Mouse (Mus musculus): Measurements from ENCODE around the gene Gm10912. TPM values are rescaled to one million over a fixed set of nuclear protein-coding genes. Genes with fewer than 3 reads are reported as not detected.

The Gm10912 gene
- polyA plus RNA-seq, 1 experiment from 2014 or later = not detected

GRCm38 (mm10) chr2:104034832-104035472, 30.7 kb upstream of the Gm10912 start:
- Histone ChIP-seq H3K27me3 (ENCODE audit: control insufficient read depth, insufficient read depth, low read length) (no peaks in the 10 kb centered on the region), H3K4me2 (ENCODE audit: low read depth, low read length) (no peak overlapping the region), H3K9ac (replicated peaks; ENCODE audit: low read depth, low read length) (no peak overlapping the region), H3K4me1 (ENCODE audit: control insufficient read depth, insufficient read depth, low read length) (0 out of 2 replicates have a peak, but pooled peaks cover 4% of the 10 kb centered on the region), H3K27ac (ENCODE audit: low read depth, low read length) (no peak overlapping the region), H3K9me3 (ENCODE audit: control insufficient read depth, low read length) (no peaks in the 10 kb centered on the region), H3K36me3 (ENCODE audit: control insufficient read depth, insufficient read depth, low read length) (peaks cover 15% of the 10 kb centered on the region), H3K4me3 (ENCODE audit: low read depth, low read length) (no peak overlapping the region)
- ATAC-seq (ENCODE audit: low read depth) = peak; percentile 41; the same call in 1 of the 2 replicates
- WGBS = 31% methylated on average over 3 of the region's 3 CpGs

- WGBS = 85% methylated on average over 6 of the region's 6 CpGs
- Histone ChIP-seq H3K4me2 (ENCODE audit: low read depth, low read length) (no peak overlapping the region), H3K27me3 (ENCODE audit: control insufficient read depth, insufficient read depth, low read length) (no peaks in the 10 kb centered on the region), H3K9ac (replicated peaks; ENCODE audit: low read depth, low read length) (no peak overlapping the region), H3K4me1 (ENCODE audit: control insufficient read depth, insufficient read depth, low read length) (no peaks in the 10 kb centered on the region), H3K36me3 (ENCODE audit: control insufficient read depth, insufficient read depth, low read length) (peaks cover 15% of the 10 kb centered on the region), H3K9me3 (ENCODE audit: control insufficient read depth, low read length) (no peaks in the 10 kb centered on the region), H3K4me3 (ENCODE audit: low read depth, low read length) (no peak overlapping the region), H3K27ac (ENCODE audit: low read depth, low read length) (no peak overlapping the region)
- no peak for ATAC-seq (ENCODE audit: low read depth)
These were observed 30.0 kb upstream of the Gm10912 start for GRCm38 (mm10) chr2:104035595-104035994.

DNA sequence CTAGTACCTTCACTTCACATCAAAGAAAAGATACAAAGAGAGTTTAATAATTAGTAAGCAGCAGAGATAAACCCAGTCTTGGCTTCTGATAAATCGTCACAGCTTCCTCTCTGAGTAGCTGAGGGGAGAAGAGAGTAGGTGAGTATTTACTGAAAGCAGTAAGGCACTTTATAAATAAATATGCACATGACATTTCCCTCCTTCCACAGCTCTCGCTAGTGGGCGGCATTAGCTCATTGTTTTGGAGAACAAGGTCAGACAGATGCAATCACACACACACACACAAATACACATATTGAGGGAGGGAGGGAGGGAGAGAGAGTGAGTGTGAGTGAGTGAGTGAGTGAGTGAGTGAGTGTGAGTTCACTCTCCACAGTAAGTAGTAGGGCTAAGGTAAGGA, 29.3 kb upstream of the Gm10912 start:
- Histone ChIP-seq H3K27ac (ENCODE audit: low read depth, low read length) (no peak overlapping the region), H3K4me1 (ENCODE audit: control insufficient read depth, insufficient read depth, low read length) (no peaks in the 10 kb centered on the region), H3K4me3 (ENCODE audit: low read depth, low read length) (no peak overlapping the region), H3K9ac (replicated peaks; ENCODE audit: low read depth, low read length) (no peak overlapping the region), H3K9me3 (ENCODE audit: control insufficient read depth, low read length) (no peaks in the 10 kb centered on the region), H3K36me3 (ENCODE audit: control insufficient read depth, insufficient read depth, low read length) (peaks cover 16% of the 10 kb centered on the region), H3K4me2 (ENCODE audit: low read depth, low read length) (no peak overlapping the region), H3K27me3 (ENCODE audit: control insufficient read depth, insufficient read depth, low read length) (no peaks in the 10 kb centered on the region)
- WGBS = 76% methylated on average over 3 of the region's 3 CpGs
- no peak for ATAC-seq (ENCODE audit: low read depth)

DNA sequence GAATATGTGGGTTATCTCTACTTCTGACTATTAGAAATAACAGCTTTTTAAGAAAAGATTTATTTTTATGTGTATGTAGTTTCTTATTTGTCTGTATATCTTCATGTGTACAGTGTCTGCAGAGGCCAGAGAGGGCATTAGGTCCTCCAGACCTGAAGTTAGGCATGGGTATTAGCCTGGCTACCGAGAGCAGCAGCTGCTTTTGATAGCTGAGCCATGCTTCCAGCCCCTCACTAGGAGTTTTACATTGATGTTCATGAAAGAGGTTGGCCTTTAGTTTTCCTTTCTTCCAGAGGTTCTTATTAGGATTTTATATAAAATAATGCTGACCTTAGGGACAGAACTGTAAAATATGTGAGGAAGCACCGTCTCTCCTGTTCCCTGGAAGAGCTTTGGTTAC, 27.4 kb upstream of the Gm10912 start:
- H3K9me3 ChIP-seq (ENCODE audit: control insufficient read depth, low read length) = no peaks in the 10 kb centered on the region
- no peak for ATAC-seq (ENCODE audit: low read depth)
- no peaks in the 10 kb centered on the region for H3K27me3 ChIP-seq (ENCODE audit: control insufficient read depth, insufficient read depth, low read length)
- H3K27ac ChIP-seq (ENCODE audit: low read depth, low read length) = no peak overlapping the region
- no peaks in the 10 kb centered on the region for H3K4me1 ChIP-seq (ENCODE audit: control insufficient read depth, insufficient read depth, low read length)
- H3K4me2 ChIP-seq (ENCODE audit: low read depth, low read length) = no peak overlapping the region
- no peak overlapping the region for H3K4me3 ChIP-seq (ENCODE audit: low read depth, low read length)
- peaks cover 17% of the 10 kb centered on the region for H3K36me3 ChIP-seq (ENCODE audit: control insufficient read depth, insufficient read depth, low read length)
- no peak overlapping the region for H3K9ac ChIP-seq (replicated peaks; ENCODE audit: low read depth, low read length)
- WGBS = 41% methylated on average over 2 of the region's 2 CpGs

GRCm38 (mm10) chr2:104041632-104042031, 24.0 kb upstream of the Gm10912 start:
- H3K36me3 ChIP-seq (ENCODE audit: control insufficient read depth, insufficient read depth, low read length) = peaks cover 17% of the 10 kb centered on the region; the same call in 1 of the 2 replicates
- H3K4me3 ChIP-seq (ENCODE audit: low read depth, low read length) = no peak overlapping the region

GRCm38 (mm10) chr2:104042766-104043165, 22.9 kb upstream of the Gm10912 start:
- no peak overlapping the region for H3K27ac ChIP-seq (ENCODE audit: low read depth, low read length)
- H3K4me3 ChIP-seq (ENCODE audit: low read depth, low read length) = no peak overlapping the region
- H3K27me3 ChIP-seq (ENCODE audit: control insufficient read depth, insufficient read depth, low read length) = no peaks in the 10 kb centered on the region
- no peak for ATAC-seq (ENCODE audit: low read depth)
- H3K36me3 ChIP-seq (ENCODE audit: control insufficient read depth, insufficient read depth, low read length) = peaks cover 15% of the 10 kb centered on the region; the same call in 1 of the 2 replicates
- H3K9me3 ChIP-seq (ENCODE audit: control insufficient read depth, low read length) = no peaks in the 10 kb centered on the region
- WGBS = 96% methylated on average over 15 of the region's 15 CpGs
- H3K4me1 ChIP-seq (ENCODE audit: control insufficient read depth, insufficient read depth, low read length) = no peaks in the 10 kb centered on the region
- H3K4me2 ChIP-seq (ENCODE audit: low read depth, low read length) = no peak overlapping the region
- H3K9ac ChIP-seq (replicated peaks; ENCODE audit: low read depth, low read length) = no peak overlapping the region

More at GRCm38 (mm10) chr2:104041632-104042031, 24.0 kb upstream of the Gm10912 start:
- Histone ChIP-seq H3K4me1 (ENCODE audit: control insufficient read depth, insufficient read depth, low read length) (no peaks in the 10 kb centered on the region), H3K27ac (ENCODE audit: low read depth, low read length) (no peak overlapping the region), H3K9me3 (ENCODE audit: control insufficient read depth, low read length) (no peaks in the 10 kb centered on the region), H3K9ac (replicated peaks; ENCODE audit: low read depth, low read length) (no peak overlapping the region), H3K27me3 (ENCODE audit: control insufficient read depth, insufficient read depth, low read length) (no peaks in the 10 kb centered on the region), H3K4me2 (ENCODE audit: low read depth, low read length) (no peak overlapping the region)
- WGBS = 81% methylated on average over 5 of the region's 5 CpGs
- no peak for ATAC-seq (ENCODE audit: low read depth)

DNA sequence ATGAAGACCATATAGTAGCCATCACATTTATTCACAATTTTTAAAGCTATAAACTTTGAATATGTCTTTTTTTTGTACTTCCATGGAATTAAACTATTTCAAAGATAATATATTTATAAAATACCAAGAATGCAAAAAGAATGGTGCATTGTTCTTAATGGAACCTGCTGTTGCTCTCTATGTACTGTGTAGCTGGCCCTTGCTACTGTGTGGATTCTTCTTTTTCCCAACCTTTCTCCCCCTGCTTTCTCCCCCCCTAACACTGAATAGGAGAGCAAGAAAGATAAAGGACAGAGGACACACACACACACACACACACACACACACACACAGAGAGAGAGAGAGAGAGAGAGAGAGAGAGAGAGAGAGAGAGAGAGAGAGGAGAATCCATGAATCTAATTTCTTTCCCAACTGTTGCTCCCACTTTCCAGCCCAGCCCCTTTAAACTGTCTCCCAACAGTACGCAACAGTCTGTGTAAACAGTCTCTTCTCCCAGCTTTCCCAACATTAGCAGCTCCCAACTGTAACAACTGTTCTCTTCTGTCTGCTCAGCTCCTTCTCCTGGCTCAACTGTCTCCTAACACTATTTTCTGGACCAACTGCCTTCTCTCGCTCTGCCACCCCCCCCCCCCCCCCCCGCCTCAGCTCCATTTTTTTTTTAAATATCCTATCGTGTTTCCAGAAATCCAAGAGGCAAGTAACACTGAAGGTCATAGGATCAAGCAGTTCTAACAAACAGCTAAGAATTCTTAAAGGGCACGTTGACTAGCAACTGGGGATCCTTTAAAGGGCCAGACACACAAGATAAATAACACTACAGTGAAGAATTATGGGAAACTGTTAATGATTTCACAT, 21.8 kb upstream of the Gm10912 start:
- Histone ChIP-seq H3K4me2 (ENCODE audit: low read depth, low read length) (no peak overlapping the region), H3K36me3 (ENCODE audit: control insufficient read depth, insufficient read depth, low read length) (peaks cover 11% of the 10 kb centered on the region; the same call in 1 of the 2 replicates), H3K27ac (ENCODE audit: low read depth, low read length) (no peak overlapping the region), H3K27me3 (ENCODE audit: control insufficient read depth, insufficient read depth, low read length) (no peaks in the 10 kb centered on the region), H3K4me3 (ENCODE audit: low read depth, low read length) (no peak overlapping the region), H3K4me1 (ENCODE audit: control insufficient read depth, insufficient read depth, low read length) (no peaks in the 10 kb centered on the region), H3K9ac (replicated peaks; ENCODE audit: low read depth, low read length) (no peak overlapping the region), H3K9me3 (ENCODE audit: control insufficient read depth, low read length) (no peaks in the 10 kb centered on the region)
- 53% methylated on average over 5 of the region's 5 CpGs for WGBS
- ATAC-seq (ENCODE audit: low read depth) = no peak

DNA sequence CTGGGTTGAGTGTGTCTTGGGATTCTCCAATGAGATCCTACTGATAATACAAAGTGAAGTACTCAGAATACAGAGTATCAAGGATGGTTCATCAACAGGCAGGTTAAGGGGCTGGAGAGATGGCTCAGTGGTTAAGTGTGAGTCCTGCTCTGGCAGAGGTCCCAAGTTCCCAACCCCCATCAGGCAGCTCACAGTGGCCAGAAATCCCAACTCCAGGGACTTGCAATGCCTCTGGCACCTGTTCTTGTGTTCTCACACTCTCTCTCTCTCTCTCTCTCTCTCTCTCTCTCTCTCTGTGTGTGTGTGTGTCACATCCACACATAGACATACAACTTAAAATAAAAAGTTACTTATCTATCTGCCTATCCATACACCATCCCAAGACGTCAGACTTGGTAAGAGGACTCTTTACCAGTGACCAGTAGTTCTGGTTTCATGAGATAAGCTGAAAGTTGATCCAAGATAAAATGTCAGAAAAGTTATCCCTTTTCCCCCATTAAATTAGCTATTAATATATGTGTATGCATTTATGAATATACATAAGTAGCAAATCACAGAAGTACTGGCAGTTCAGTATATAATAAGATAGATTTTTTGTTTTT, 21.0 kb upstream of the Gm10912 start:
- no peak for ATAC-seq (ENCODE audit: low read depth)
- H3K9me3 ChIP-seq (ENCODE audit: control insufficient read depth, low read length) = no peaks in the 10 kb centered on the region
- no peaks in the 10 kb centered on the region for H3K4me1 ChIP-seq (ENCODE audit: control insufficient read depth, insufficient read depth, low read length)
- no peak overlapping the region for H3K4me3 ChIP-seq (ENCODE audit: low read depth, low read length)
- no peaks in the 10 kb centered on the region for H3K27me3 ChIP-seq (ENCODE audit: control insufficient read depth, insufficient read depth, low read length)
- H3K4me2 ChIP-seq (ENCODE audit: low read depth, low read length) = no peak overlapping the region
- H3K9ac ChIP-seq (replicated peaks; ENCODE audit: low read depth, low read length) = no peak overlapping the region
- peaks cover 13% of the 10 kb centered on the region; the same call in 1 of the 2 replicates for H3K36me3 ChIP-seq (ENCODE audit: control insufficient read depth, insufficient read depth, low read length)
- 82% methylated on average over 1 of the region's 1 CpGs for WGBS
- H3K27ac ChIP-seq (ENCODE audit: low read depth, low read length) = no peak overlapping the region

DNA sequence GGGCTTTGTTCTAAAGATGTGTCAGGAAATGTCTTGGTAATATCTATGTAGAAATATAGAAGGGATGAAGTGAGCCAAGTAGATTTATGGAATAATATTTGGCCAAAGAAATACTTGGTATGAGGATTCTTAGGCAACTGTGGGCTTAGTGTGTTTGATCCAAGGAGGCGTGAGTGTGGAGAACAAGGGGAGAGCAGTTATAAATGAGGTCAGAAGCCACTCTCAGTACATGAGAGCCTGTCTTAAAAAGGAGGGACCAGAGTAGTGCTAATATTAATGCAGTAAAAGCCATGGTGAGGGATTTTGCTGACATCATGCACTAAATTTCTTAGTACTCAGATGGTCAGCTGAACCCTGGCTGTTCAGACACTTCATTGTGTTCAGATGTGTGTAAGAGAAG, 7.2 kb upstream of the Gm10912 start:
- H3K9ac ChIP-seq (replicated peaks; ENCODE audit: low read depth, low read length) = no peak overlapping the region
- no peak overlapping the region for H3K4me3 ChIP-seq (ENCODE audit: low read depth, low read length)
- no peak overlapping the region for H3K27ac ChIP-seq (ENCODE audit: low read depth, low read length)
- H3K36me3 ChIP-seq (ENCODE audit: control insufficient read depth, insufficient read depth, low read length) = peaks cover 29% of the 10 kb centered on the region; the same call in 1 of the 2 replicates
- 90% methylated on average over 1 of the region's 1 CpGs for WGBS
- no peaks in the 10 kb centered on the region for H3K9me3 ChIP-seq (ENCODE audit: control insufficient read depth, low read length)
- no peaks in the 10 kb centered on the region for H3K4me1 ChIP-seq (ENCODE audit: control insufficient read depth, insufficient read depth, low read length)
- no peak overlapping the region for H3K4me2 ChIP-seq (ENCODE audit: low read depth, low read length)
- no peaks in the 10 kb centered on the region for H3K27me3 ChIP-seq (ENCODE audit: control insufficient read depth, insufficient read depth, low read length)
- ATAC-seq (ENCODE audit: low read depth) = no peak
